In the genomic region with DNA sequence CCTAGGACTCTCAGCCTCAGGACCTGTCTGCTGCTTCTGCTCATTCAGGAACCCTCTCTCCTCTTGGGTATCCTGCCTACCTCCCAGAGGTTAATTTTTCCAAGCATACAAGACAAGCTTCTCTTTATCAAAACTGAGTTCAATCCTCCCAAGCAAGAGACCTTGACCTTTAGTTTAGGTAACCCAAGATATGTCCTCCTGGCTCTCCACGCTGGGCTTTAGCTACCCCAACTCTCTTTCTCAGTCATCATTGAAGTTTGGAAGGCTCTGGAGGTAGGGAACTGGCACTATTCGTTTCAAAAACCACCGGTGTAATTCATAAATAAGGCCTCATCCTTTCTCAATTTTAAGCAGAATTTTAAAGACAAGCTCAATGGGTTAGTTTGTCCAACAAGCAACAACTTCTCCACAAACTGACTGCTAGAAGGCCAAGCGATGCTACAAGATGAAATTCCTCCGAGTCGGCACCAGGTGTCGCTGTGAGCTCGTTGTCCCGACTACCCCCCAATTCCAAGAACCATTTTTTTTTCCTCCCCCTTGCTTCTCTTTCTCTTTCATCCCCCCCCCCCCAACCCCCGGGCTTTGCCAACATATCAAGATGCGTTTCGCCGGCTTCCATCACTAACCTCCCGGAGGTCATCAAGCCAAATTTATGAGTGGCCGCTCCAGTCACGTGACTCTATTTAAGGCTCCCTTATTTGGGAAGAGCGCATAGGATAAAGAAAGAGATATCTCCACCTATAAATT, we compare ENCODE assay signal across 8 mouse cellular contexts. TPM values are rescaled to one million over a fixed set of nuclear protein-coding genes. Genes with fewer than 3 reads are reported as not detected.
DNase-seq lines count a peak whose midpoint lies in the region; ATAC-seq and TF ChIP-seq lines count a peak whose summit lies in the region.

No protein-coding gene starts in this region.

- DNase-seq in layer of hippocampus, adult 9-11 months = peak; percentile 10
- no peak for DNase-seq in layer of hippocampus, postnatal 36 days
- DNase-seq in Patski (ENCODE audit: low read depth, low spot score) = no peak
- DNase-seq in hindbrain, postnatal 0 days (ENCODE audit: low spot score) = peak; percentile 74
- DNase-seq in T-cell, adult 2 months (ENCODE audit: low spot score) = no peak

- TF ChIP-seq POLR2A in olfactory bulb, adult 2 months (IDR thresholded peaks at IDR 0.05; ENCODE audit: insufficient read depth, low read depth, low read length) = no peak

- CTCF ChIA-PET in Patski (lab: Charles Lee) = interaction anchor here (0.8 to 2.1 kb wide), 22 partner anchors 9 to 176 kb away, joined by 3 to 15 read pairs (median 4); a partner anchor contains a TSS

- H3K27ac ChIP-seq in embryonic facial prominence, embryonic 12.5 days = no peak overlapping the region
- no peak overlapping the region for H3K27ac ChIP-seq in hindbrain, postnatal 0 days
- no peak overlapping the region for H3K27ac ChIP-seq in liver, embryonic 15.5 days (replicated peaks)
- H3K27ac ChIP-seq in olfactory bulb, adult 2 months (ENCODE audit: insufficient read depth, low read depth, low read length) = no peak overlapping the region

- peak; percentile 87 for TF ChIP-seq CTCF in Patski (IDR thresholded peaks at IDR 0.05)
- peak; percentile 82 for TF ChIP-seq CTCF in hindbrain, postnatal 0 days (IDR thresholded peaks at IDR 0.05; ENCODE audit: low read depth)
- peak; percentile 78; the same call in 1 of the 2 replicates for TF ChIP-seq CTCF in olfactory bulb, adult 2 months (IDR thresholded peaks at IDR 0.05; ENCODE audit: insufficient read depth, low read depth, low read length)

- 3% methylated on average over 17 of the region's 17 CpGs for WGBS in embryonic facial prominence, embryonic 12.5 days
- WGBS in hindbrain, postnatal 0 days = 3% methylated on average over 17 of the region's 17 CpGs
- 6% methylated on average over 17 of the region's 17 CpGs for WGBS in liver, embryonic 15.5 days (ENCODE audit: insufficient replicate concordance)
- WGBS in olfactory bulb, adult 2 months = 4% methylated on average over 17 of the region's 17 CpGs

- H3K4me2 ChIP-seq in embryonic facial prominence, embryonic 12.5 days (replicated peaks) = peak overlapping the region; percentile 5; the same call in 1 of the 2 replicates
- H3K4me2 ChIP-seq in hindbrain, postnatal 0 days (ENCODE audit: low read depth, low read length) = peak overlapping the region; percentile 57
- 0 out of 2 replicates have a peak overlapping the region, but pooled peaks have one; percentile 25 for H3K4me2 ChIP-seq in liver, embryonic 15.5 days

- in situ Hi-C loops in Patski (cut with MboI; ENCODE audit: low pct_unique_long_range_greater_than_20kb) = loop anchor here (5.0 to 10.0 kb wide), 2 partner anchors 114 to 151 kb away; a partner anchor contains a TSS

- H3K36me3 ChIP-seq in embryonic facial prominence, embryonic 12.5 days = no peaks in the 10 kb centered on the region
- no peaks in the 10 kb centered on the region for H3K36me3 ChIP-seq in hindbrain, postnatal 0 days (ENCODE audit: insufficient read depth, low read length)
- H3K36me3 ChIP-seq in liver, embryonic 15.5 days (replicated peaks) = no peaks in the 10 kb centered on the region

- H3K4me1 ChIP-seq in embryonic facial prominence, embryonic 12.5 days = no peaks in the 10 kb centered on the region
- H3K4me1 ChIP-seq in hindbrain, postnatal 0 days (ENCODE audit: insufficient read depth, low read length) = no peaks in the 10 kb centered on the region
- no peaks in the 10 kb centered on the region for H3K4me1 ChIP-seq in liver, embryonic 15.5 days (replicated peaks)
- H3K4me1 ChIP-seq in olfactory bulb, adult 2 months (ENCODE audit: control insufficient read depth, insufficient read depth, low read length) = peaks cover 5% of the 10 kb centered on the region; the same call in 1 of the 2 replicates

- no peaks in the 10 kb centered on the region for H3K9me3 ChIP-seq in embryonic facial prominence, embryonic 12.5 days
- H3K9me3 ChIP-seq in hindbrain, postnatal 0 days (ENCODE audit: low read length) = no peaks in the 10 kb centered on the region
- H3K9me3 ChIP-seq in liver, embryonic 15.5 days (replicated peaks) = no peaks in the 10 kb centered on the region

- POLR2A ChIA-PET in Patski (lab: Charles Lee) = interaction anchor here (1.0 kb wide), 1 partner anchor 152 kb away, joined by 4 read pairs; no protein-coding TSS in a partner anchor

- no peak overlapping the region for H3K9ac ChIP-seq in embryonic facial prominence, embryonic 12.5 days
- 0 out of 2 replicates have a peak overlapping the region, but pooled peaks have one; percentile 33 for H3K9ac ChIP-seq in hindbrain, postnatal 0 days (replicated peaks; ENCODE audit: low read length)
- no peak overlapping the region for H3K9ac ChIP-seq in liver, embryonic 15.5 days

- H3K4me3 ChIP-seq in embryonic facial prominence, embryonic 12.5 days = no peak overlapping the region
- H3K4me3 ChIP-seq in hindbrain, postnatal 0 days (ENCODE audit: low read length) = peak overlapping the region; percentile 27
- H3K4me3 ChIP-seq in liver, embryonic 15.5 days (replicated peaks) = no peak overlapping the region
- no peak overlapping the region for H3K4me3 ChIP-seq in olfactory bulb, adult 2 months (ENCODE audit: insufficient read depth, low read depth, low read length)

- ATAC-seq in Patski = no peak
- no peak for ATAC-seq in embryonic facial prominence, embryonic 12.5 days (ENCODE audit: insufficient number of reproducible peaks, insufficient read depth, low FRiP score, low TSS enrichment)
- no peak for ATAC-seq in hindbrain, postnatal 0 days
- ATAC-seq in liver, embryonic 15.5 days (ENCODE audit: insufficient read depth) = no peak

- no peaks in the 10 kb centered on the region for H3K27me3 ChIP-seq in Patski
- H3K27me3 ChIP-seq in embryonic facial prominence, embryonic 12.5 days = peaks cover 98% of the 10 kb centered on the region
- H3K27me3 ChIP-seq in hindbrain, postnatal 0 days (ENCODE audit: insufficient read depth, low read length) = peaks cover 96% of the 10 kb centered on the region
- peaks cover 100% of the 10 kb centered on the region for H3K27me3 ChIP-seq in liver, embryonic 15.5 days

RNA-seq across cellular contexts. Expression of a gene that starts 5.3 kb away (rescaled TPM):
- not detected for total RNA-seq in layer of hippocampus, postnatal 36 days (2021)
- polyA plus RNA-seq in Patski (2021) = 1.7 TPM
- polyA plus RNA-seq in embryonic facial prominence, embryonic 12.5 days (2016; fragmentation: Nextera tagmentation; extraction: Ambion mirVana) = 0.92 and 1.2 TPM in 2 replicates
- total RNA-seq in hindbrain, postnatal 0 days (2014; rRNA removed) = 12.5 and 13.1 TPM in 2 replicates
- polyA plus RNA-seq in hindbrain, postnatal 0 days (2015; fragmentation: Nextera tagmentation; extraction: Ambion mirVana) = 33.0 and 35.4 TPM in 2 replicates
- 0.15 and 0.26 TPM in 2 replicates for polyA plus RNA-seq in liver, embryonic 15.5 days (2015; fragmentation: Nextera tagmentation; extraction: Ambion mirVana)
- not detected in 2 replicates for polyA plus RNA-seq in olfactory bulb, adult 2 months (2012; ENCODE audit: insufficient read depth, insufficient read length, low replicate concordance, missing spikeins)

RNA-seq across cellular contexts. Expression of a gene that starts 15.4 kb away (rescaled TPM):
- not detected for total RNA-seq in layer of hippocampus, postnatal 36 days (2021)
- polyA plus RNA-seq in Patski (2021) = 1.8 TPM
- polyA plus RNA-seq in embryonic facial prominence, embryonic 12.5 days (2016; fragmentation: Nextera tagmentation; extraction: Ambion mirVana) = not detected in 2 replicates
- 0.43 and 1.4 TPM in 2 replicates for total RNA-seq in hindbrain, postnatal 0 days (2014; rRNA removed)
- polyA plus RNA-seq in hindbrain, postnatal 0 days (2015; fragmentation: Nextera tagmentation; extraction: Ambion mirVana) = 0.59 and 1.2 TPM in 2 replicates
- polyA plus RNA-seq in liver, embryonic 15.5 days (2015; fragmentation: Nextera tagmentation; extraction: Ambion mirVana) = 0.09 TPM in 1 of 2 replicates, not detected in the other
- polyA plus RNA-seq in olfactory bulb, adult 2 months (2012; ENCODE audit: insufficient read depth, insufficient read length, low replicate concordance, missing spikeins) = not detected in 2 replicates

RNA-seq across cellular contexts. Expression of a gene that starts 23.0 kb away (rescaled TPM):
- not detected for total RNA-seq in layer of hippocampus, postnatal 36 days (2021)
- polyA plus RNA-seq in Patski (2021) = 0.41 TPM
- not detected in 2 replicates for polyA plus RNA-seq in embryonic facial prominence, embryonic 12.5 days (2016; fragmentation: Nextera tagmentation; extraction: Ambion mirVana)
- 0.26 TPM in 1 of 2 replicates, not detected in the other for total RNA-seq in hindbrain, postnatal 0 days (2014; rRNA removed)
- not detected in 2 replicates for polyA plus RNA-seq in hindbrain, postnatal 0 days (2015; fragmentation: Nextera tagmentation; extraction: Ambion mirVana)
- polyA plus RNA-seq in liver, embryonic 15.5 days (2015; fragmentation: Nextera tagmentation; extraction: Ambion mirVana) = 0.03 TPM in 1 of 2 replicates, not detected in the other
- polyA plus RNA-seq in olfactory bulb, adult 2 months (2012; ENCODE audit: insufficient read depth, insufficient read length, low replicate concordance, missing spikeins) = not detected in 2 replicates

RNA-seq across cellular contexts. Expression of a gene that starts 37.2 kb away (rescaled TPM):
- total RNA-seq in layer of hippocampus, postnatal 36 days (2021) = not detected
- 5.8 TPM for polyA plus RNA-seq in Patski (2021)
- not detected in 2 replicates for polyA plus RNA-seq in embryonic facial prominence, embryonic 12.5 days (2016; fragmentation: Nextera tagmentation; extraction: Ambion mirVana)
- not detected in 2 replicates for total RNA-seq in hindbrain, postnatal 0 days (2014; rRNA removed)
- not detected in 2 replicates for polyA plus RNA-seq in hindbrain, postnatal 0 days (2015; fragmentation: Nextera tagmentation; extraction: Ambion mirVana)
- polyA plus RNA-seq in liver, embryonic 15.5 days (2015; fragmentation: Nextera tagmentation; extraction: Ambion mirVana) = not detected in 2 replicates
- not detected in 2 replicates for polyA plus RNA-seq in olfactory bulb, adult 2 months (2012; ENCODE audit: insufficient read depth, insufficient read length, low replicate concordance, missing spikeins)

RNA-seq across cellular contexts. Expression of a gene that starts 46.2 kb away (rescaled TPM):
- total RNA-seq in layer of hippocampus, postnatal 36 days (2021) = not detected
- 0.56 TPM for polyA plus RNA-seq in Patski (2021)
- polyA plus RNA-seq in embryonic facial prominence, embryonic 12.5 days (2016; fragmentation: Nextera tagmentation; extraction: Ambion mirVana) = 1.2 and 2.4 TPM in 2 replicates
- total RNA-seq in hindbrain, postnatal 0 days (2014; rRNA removed) = 5.4 and 8.7 TPM in 2 replicates
- polyA plus RNA-seq in hindbrain, postnatal 0 days (2015; fragmentation: Nextera tagmentation; extraction: Ambion mirVana) = 6.4 and 7.3 TPM in 2 replicates
- 0.10 and 0.22 TPM in 2 replicates for polyA plus RNA-seq in liver, embryonic 15.5 days (2015; fragmentation: Nextera tagmentation; extraction: Ambion mirVana)
- not detected in 2 replicates for polyA plus RNA-seq in olfactory bulb, adult 2 months (2012; ENCODE audit: insufficient read depth, insufficient read length, low replicate concordance, missing spikeins)

Comparison
In these comparisons a context has a peak if more than half of its experiments do, and no peak if none do; other contexts are left out.
1. DNase-seq: peak in layer of hippocampus, adult 9-11 months (single experiment) and hindbrain, postnatal 0 days (single experiment); none in layer of hippocampus, postnatal 36 days (0 of 2), Patski (single experiment) and T-cell, adult 2 months (single experiment).
2. H3K4me2 ChIP-seq: peak in every context shown above with its lines; median percentile 57 in hindbrain, postnatal 0 days; 25 in liver, embryonic 15.5 days; 5 in embryonic facial prominence, embryonic 12.5 days.
3. RNA of a gene that starts 5.3 kb away (polyA plus RNA-seq): 33.0 to 35.4 TPM in hindbrain, postnatal 0 days; 1.7 TPM in Patski (single experiment), 0.92 to 1.2 TPM in embryonic facial prominence, embryonic 12.5 days, 0.15 to 0.26 TPM in liver, embryonic 15.5 days and not detected in olfactory bulb, adult 2 months; every median in the first group is over 10 times any median in the second.
4. Peak in every context shown above with its lines, with median percentiles within 50 percentile points of each other: CTCF ChIP-seq.